Mouse (Mus musculus) lung, adult 2 months (tissue): ENCODE data around the gene Naa80.

Source experiments
- CTCF ChIP-seq: fragments of 200-500 bp; IDR thresholded peaks from 2 replicates; pipeline ENCODE4 v1.5.1; 2011; ENCODE audit warnings: mild to moderate bottlenecking, low read length, control low read depth; ENCODE audit not compliant: insufficient read depth
- POLR2A ChIP-seq: fragments of 200-500 bp; IDR thresholded peaks from 2 replicates; pipeline ENCODE4 v1.6.1; 2011; ENCODE audit warnings: low read depth, mild to moderate bottlenecking, control low read depth, low read length, borderline replicate concordance; ENCODE audit errors: extremely low read depth

DNA sequence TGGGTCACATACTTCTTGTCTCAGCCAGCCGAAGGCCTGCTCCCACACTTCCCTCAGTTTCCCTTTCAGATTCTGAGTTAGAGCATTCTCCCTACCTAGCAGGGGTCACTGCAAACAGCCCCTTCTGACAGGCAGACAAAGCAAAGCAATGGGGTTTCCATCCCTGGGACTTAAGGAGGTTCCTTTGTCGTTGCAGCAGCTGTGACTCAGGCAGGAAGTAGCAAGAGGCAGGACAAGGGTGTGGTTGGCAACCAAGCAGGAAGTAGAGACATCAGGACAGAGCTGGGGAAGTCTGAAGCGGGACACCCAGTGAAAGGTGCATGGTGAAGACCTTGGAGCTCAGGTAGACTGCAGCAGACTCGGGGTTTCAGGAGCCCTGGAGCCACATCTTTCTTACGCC lies 45.9 kb downstream of the Naa80 start:
- TF ChIP-seq POLR2A (no peak), CTCF (no peak)
